Mouse (Mus musculus) ES-E14 (cell line): Measurements from ENCODE around the gene Gm39566. TPM values are rescaled to one million over a fixed set of nuclear protein-coding genes. Genes with fewer than 3 reads are reported as not detected.

Source experiments
- DNase-seq: peaks from one replicate; pipeline ENCODE4 v3.0.0-alpha.2; 2013; ENCODE audit warnings: low read depth, low spot score
- H3K27ac ChIP-seq: 2 replicates; pipeline ENCODE4 v1.5.1; 2012; ENCODE audit warnings: low read depth, mild to moderate bottlenecking, low read length, moderate library complexity, mixed read lengths; ENCODE audit not compliant: poor library complexity, insufficient read depth, severe bottlenecking
- H3K36me3 ChIP-seq: 2 replicates; pipeline ENCODE4 v1.6.1; 2012; ENCODE audit warnings: mild to moderate bottlenecking, low read length, moderate library complexity, mixed read lengths; ENCODE audit not compliant: control insufficient read depth, poor library complexity, insufficient read depth, severe bottlenecking
- H3K4me1 ChIP-seq, 2 experiments: fragments of 150-350 bp in 1 of 2; sonication (generic) in 1 of 2; 2 replicates each; pipeline ENCODE4 v1.6.1; 2012; ENCODE audit warnings: low read length in 2 of 2, mild to moderate bottlenecking in 1 of 2, mixed read lengths in 1 of 2; ENCODE audit not compliant: control insufficient read depth in 2 of 2, insufficient read depth in 2 of 2, poor library complexity in 1 of 2
- H3K4me3 ChIP-seq, 2 experiments: fragments of 150-350 bp in 1 of 2; sonication (generic) in 1 of 2; 2 replicates each; pipeline ENCODE4 v1.5.1; 2012; ENCODE audit warnings: low read length in 2 of 2, low read depth in 1 of 2, mild to moderate bottlenecking in 1 of 2, mixed read lengths in 1 of 2; ENCODE audit not compliant: insufficient read depth in 1 of 2, poor library complexity in 1 of 2, severe bottlenecking in 1 of 2
- H3K9ac ChIP-seq: 2 replicates; pipeline ENCODE4 v1.6.1; 2012; ENCODE audit warnings: low read depth, mild to moderate bottlenecking, low read length, mixed read lengths; ENCODE audit not compliant: poor library complexity, insufficient read depth, severe bottlenecking
- H3K9me3 ChIP-seq: fragments of 150-350 bp; sonication (generic); 2 replicates; pipeline ENCODE4 v1.6.1; 2012; ENCODE audit warnings: low read depth, mild to moderate bottlenecking, low read length; ENCODE audit not compliant: control insufficient read depth, insufficient read depth
- CHD2 ChIP-seq: IDR thresholded peaks from 2 replicates; pipeline ENCODE4 v1.6.1; 2014; ENCODE audit warnings: mild to moderate bottlenecking, low read depth, low read length, inconsistent platforms
- HCFC1 ChIP-seq: IDR thresholded peaks from 2 replicates; pipeline ENCODE4 v1.6.1; 2012; ENCODE audit warnings: low read length, inconsistent platforms, borderline replicate concordance; ENCODE audit not compliant: insufficient read depth
- MAFK ChIP-seq: IDR thresholded peaks from 2 replicates; pipeline ENCODE4 v1.6.1; 2014; ENCODE audit warnings: mild to moderate bottlenecking, low read depth, low read length, inconsistent platforms; ENCODE audit not compliant: insufficient read depth
- ZC3H11A ChIP-seq: IDR thresholded peaks from 2 replicates; pipeline ENCODE4 v1.6.1; 2012; ENCODE audit warnings: low read depth, mild to moderate bottlenecking, inconsistent platforms, low read length, borderline replicate concordance
- ZNF384 ChIP-seq: IDR thresholded peaks from 2 replicates; pipeline ENCODE4 v1.6.1; 2012; ENCODE audit warnings: low read depth, low read length, inconsistent platforms
- in situ Hi-C, 2 experiments: fragments of 600-800 bp; cut with MboI; formaldehyde crosslinking; loops; one replicate each; pipeline ENCODE4 v1.15.1; 2025; ENCODE audit warnings: low sequenced_read_pairs in 2 of 2, inconsistent platforms in 1 of 2; ENCODE audit not compliant: unreplicated experiment in 2 of 2
- total RNA-seq: library from RNA; depleted of rRNA; stranded (reverse); fragments of 300-350 nt; gene quantifications from 2 replicates; pipeline ENCODE4 v1.2.3, GENCODE M21; 2012

Gene Gm39566
- total RNA-seq, 1 experiment: not detected

- no peak for TF ChIP-seq ZNF384
- no peak for TF ChIP-seq CHD2
- no peak for TF ChIP-seq HCFC1
- no peak for TF ChIP-seq ZC3H11A
- TF ChIP-seq MAFK: no peak
- Histone ChIP-seq H3K36me3 (no peaks in the 10 kb centered on the region), H3K4me1 (peaks cover 3 to 26% of the 10 kb centered on the region in 2 experiments), H3K4me3 (peak overlapping the region; percentile 50 to 67), H3K9me3 (no peaks in the 10 kb centered on the region), H3K27ac (0 out of 2 replicates have a peak overlapping the region, but pooled peaks have one; percentile 22), H3K9ac (peak overlapping the region; percentile 62)
- in situ Hi-C loops: no loop called here
- DNase-seq: no peak
Observed at GRCm38 (mm10) chr11:69784793-69785272, 30.3 kb downstream of the Gm39566 start.

- in situ Hi-C loops: no loop called here
- peaks cover 3 to 26% of the 10 kb centered on the region in 2 experiments for H3K4me1 ChIP-seq
- H3K4me3 ChIP-seq: no peak overlapping the region
- H3K27ac ChIP-seq: no peak overlapping the region
- TF ChIP-seq ZC3H11A (no peak), CHD2 (no peak), HCFC1 (no peak), MAFK (no peak), ZNF384 (no peak)
- H3K36me3 ChIP-seq: no peaks in the 10 kb centered on the region
- no peak overlapping the region for H3K9ac ChIP-seq
- no peak for DNase-seq
- H3K9me3 ChIP-seq: no peaks in the 10 kb centered on the region
Observed at GRCm38 (mm10) chr11:69781828-69782227, 33.3 kb downstream of the Gm39566 start.

- DNase-seq: no peak
- Histone ChIP-seq H3K9me3 (no peaks in the 10 kb centered on the region), H3K27ac (no peak overlapping the region), H3K36me3 (no peaks in the 10 kb centered on the region), H3K4me1 (peaks cover 8 to 33% of the 10 kb centered on the region in 2 experiments), H3K9ac (no peak overlapping the region), H3K4me3 (no peak overlapping the region)
- TF ChIP-seq ZC3H11A (no peak), ZNF384 (no peak), HCFC1 (no peak), MAFK (no peak), CHD2 (no peak)
- in situ Hi-C loops: no loop called here
Observed at GRCm38 (mm10) chr11:69778985-69779384, 36.1 kb downstream of the Gm39566 start.

- Histone ChIP-seq H3K27ac (no peak overlapping the region), H3K9me3 (no peaks in the 10 kb centered on the region), H3K4me1 (peaks cover 6 to 33% of the 10 kb centered on the region in 2 experiments; a peak in 3 of 4 replicates), H3K4me3 (no peak overlapping the region), H3K36me3 (no peaks in the 10 kb centered on the region), H3K9ac (no peak overlapping the region)
- no peak for DNase-seq
- in situ Hi-C loops: no loop called here
- no peak for TF ChIP-seq HCFC1
- TF ChIP-seq ZNF384: no peak
- no peak for TF ChIP-seq ZC3H11A
- no peak for TF ChIP-seq MAFK
- no peak for TF ChIP-seq CHD2
Observed at GRCm38 (mm10) chr11:69778258-69778982, 36.7 kb downstream of the Gm39566 start.
